Mouse (Mus musculus) CH12.LX (cell line): ENCODE results near the gene Glis1.

ENCODE experiments used
- BHLHE40 ChIP-seq: IDR thresholded peaks from 2 replicates; pipeline ENCODE4 v1.6.1; 2011; ENCODE audit warnings: mild to moderate bottlenecking, low read depth, low read length, improper control_type of control experiment
- CTCF ChIP-seq, 2 experiments: IDR thresholded peaks in 1 of 2; conservative IDR thresholded peaks in 1 of 2; 2 replicates each; pipeline ENCODE4 v1.5.1; 2011 to 2012; ENCODE audit warnings: low read depth in 2 of 2, low read length in 2 of 2, improper control_type of control experiment in 1 of 2, inconsistent platforms in 1 of 2, mild to moderate bottlenecking in 1 of 2, moderate library complexity in 1 of 2
- NELFE ChIP-seq: IDR thresholded peaks from 2 replicates; pipeline ENCODE4 v1.6.1; 2011; ENCODE audit warnings: low read depth, low read length, improper control_type of control experiment
- POLR2A ChIP-seq: IDR thresholded peaks from 2 replicates; pipeline ENCODE4 v1.6.1; 2011; ENCODE audit warnings: low read depth, mild to moderate bottlenecking, improper control_type of control experiment, low read length
- TBP ChIP-seq: conservative IDR thresholded peaks from 2 replicates; pipeline ENCODE4 v1.6.1; 2011; ENCODE audit warnings: low read depth, low read length, improper control_type of control experiment
- USF2 ChIP-seq: conservative IDR thresholded peaks from 2 replicates; pipeline ENCODE4 v1.6.1; 2011; ENCODE audit warnings: low read depth, low read length, improper control_type of control experiment

GRCm38 (mm10) chr4:107387465-107387864 lies 46.9 kb upstream of the Glis1 start:
- no peak for TF ChIP-seq CTCF (conservative IDR thresholded peaks at IDR 0.05 in 1 of 2, IDR thresholded peaks at IDR 0.05 in 1 of 2; ENCODE audit: low read depth in 2 of 2, low read length in 2 of 2)
- no peak for TF ChIP-seq POLR2A
- TF ChIP-seq USF2 = no peak
- no peak for TF ChIP-seq TBP
- no peak for TF ChIP-seq NELFE
- TF ChIP-seq BHLHE40 = no peak
